Comparison of ENCODE assay signal across 8 mouse cellular contexts in genomic region chr4:123005054-123005966, GRCm38 (mm10). TPM values are rescaled to one million over a fixed set of nuclear protein-coding genes. Genes with fewer than 3 reads are reported as not detected.
DNase-seq lines count a peak whose midpoint lies in the region; ATAC-seq lines count a peak whose summit lies in the region.
"Had no signal": no experiment of that assay in that cellular context is flagged by ENCODE, and none has a peak within 500 bp of the region (broad histone marks: within the 10 kb centered on the region; RNA-seq: fewer than 3 reads in every experiment).

No protein-coding gene starts in this region.

- DNase-seq in urinary bladder, adult 2 months (ENCODE audit: low spot score), result peak; percentile 15
- no peak for DNase-seq in urinary bladder, postnatal 36 days (ENCODE audit: low spot score in 2 of 2)
- DNase-seq in gastrocnemius, adult 8-10 months (ENCODE audit: low spot score in 2 of 2), result no peak
- no peak for DNase-seq in ovary, adult 18-20 months (ENCODE audit: low spot score)
- DNase-seq in cerebellum, postnatal 10 days, result no peak

- H3K27me3 ChIP-seq in lung, embryonic 16.5 days (ENCODE audit: control insufficient read depth, insufficient read depth, low read depth, low read length), result no peaks in the 10 kb centered on the region; the same call in 1 of the 2 replicates
- H3K27me3 ChIP-seq: limb, embryonic 15.5 days had no signal

- 13% methylated on average over 15 of the region's 15 CpGs for WGBS in lung, embryonic 16.5 days

- no peaks in the 10 kb centered on the region for H3K9me3 ChIP-seq in lung, embryonic 16.5 days (ENCODE audit: control insufficient read depth, low read length)
- H3K9me3 ChIP-seq: limb, embryonic 15.5 days had no signal

- H3K9ac ChIP-seq in lung, embryonic 16.5 days (ENCODE audit: low read length), result no peak overlapping the region
- H3K9ac ChIP-seq: limb, embryonic 15.5 days had no signal

- H3K4me1 ChIP-seq in lung, embryonic 16.5 days (replicated peaks; ENCODE audit: control insufficient read depth, insufficient read depth, low read length), result peaks cover 10% of the 10 kb centered on the region

- H3K27ac ChIP-seq in lung, embryonic 16.5 days (ENCODE audit: low read length), result 0 out of 2 replicates have a peak overlapping the region, but pooled peaks have one; percentile 26
- H3K27ac ChIP-seq: limb, embryonic 15.5 days had no signal

- peak; percentile 96 for ATAC-seq in frontal cortex, adult (ENCODE audit: low TSS enrichment)
- peak; percentile 72; the same call in 1 of the 2 replicates for ATAC-seq in lung, embryonic 16.5 days (ENCODE audit: low read depth)

- H3K4me3 ChIP-seq in lung, embryonic 16.5 days (ENCODE audit: low read length), result no peak overlapping the region
- H3K4me3 ChIP-seq: limb, embryonic 15.5 days had no signal

- H3K36me3 ChIP-seq in lung, embryonic 16.5 days (ENCODE audit: control insufficient read depth, insufficient read depth, low read length), result no peaks in the 10 kb centered on the region

- H3K4me2 ChIP-seq in lung, embryonic 16.5 days (ENCODE audit: low read depth, low read length), result peak overlapping the region; percentile 21; the same call in 1 of the 2 replicates
- H3K4me2 ChIP-seq: limb, embryonic 15.5 days had no signal

RNA-seq across cellular contexts. Expression of gene Mycl, which starts 9.9 kb away (rescaled TPM):
- polyA plus RNA-seq in urinary bladder, adult 2 months (2012; rRNA removed), result 50.5 and 53.6 TPM in 2 replicates
- 11.7 and 11.9 TPM in 2 replicates for polyA plus RNA-seq in lung, embryonic 16.5 days (2015; fragmentation: Nextera tagmentation; extraction: Ambion mirVana)
- 1 to 10 TPM in 1 of 4 experiments, under 1 TPM in 1, not detected in 2; 0.40 to 1.1 TPM for total RNA-seq in gastrocnemius, adult 8-10 months (2022)

RNA-seq across cellular contexts. Expression of gene Trit1, which starts 11.1 kb away (rescaled TPM):
- 15.9 and 16.2 TPM in 2 replicates for polyA plus RNA-seq in urinary bladder, adult 2 months (2012; rRNA removed)
- 15.5 and 17.4 TPM in 2 replicates for polyA plus RNA-seq in lung, embryonic 16.5 days (2015; fragmentation: Nextera tagmentation; extraction: Ambion mirVana)
- 1 to 10 TPM; 5.8 to 7.1 (median 6.6) TPM for total RNA-seq in gastrocnemius, adult 8-10 months (2022)

RNA-seq across cellular contexts. Expression of gene Mfsd2a, which starts 44.3 kb away (rescaled TPM):
- polyA plus RNA-seq in urinary bladder, adult 2 months (2012; rRNA removed), result 3.7 and 5.0 TPM in 2 replicates
- 0.21 and 0.62 TPM in 2 replicates for polyA plus RNA-seq in lung, embryonic 16.5 days (2015; fragmentation: Nextera tagmentation; extraction: Ambion mirVana)
- not detected for total RNA-seq in gastrocnemius, adult 8-10 months (2022)
